Mouse (Mus musculus) stomach, embryonic 15.5 days (tissue): ENCODE measurements at regions not wholly inside any gene's neighbourhood (a gene's known extent, or its start where the extent isn't known, plus 50 kb on each side); places are given as distances from the start of the nearest gene placed in this dataset.

Experiments
- ATAC-seq: fragments of 200-750 bp; cut with Nextera tagmentation; 2 replicates; pipeline ENCODE4 v1.8.0; 2017; ENCODE audit warnings: low read depth, moderate number of reproducible peaks, moderate TSS enrichment; ENCODE audit not compliant: insufficient read depth, low FRiP score
- H3K27ac ChIP-seq: fragments of 300-500 bp; sonication (generic); 2 replicates; pipeline ENCODE4 v1.5.1; 2015; ENCODE audit warnings: mild to moderate bottlenecking, inconsistent platforms
- H3K27me3 ChIP-seq: fragments of 300-500 bp; sonication (generic); replicated peaks from 2 replicates; pipeline ENCODE4 v1.6.1; 2015; ENCODE audit warnings: inconsistent platforms
- H3K36me3 ChIP-seq: fragments of 300-500 bp; sonication (generic); 2 replicates; pipeline ENCODE4 v1.6.1; 2015; ENCODE audit warnings: inconsistent platforms
- H3K4me1 ChIP-seq: fragments of 300-500 bp; sonication (generic); 2 replicates; pipeline ENCODE4 v1.6.1; 2015; ENCODE audit warnings: inconsistent platforms
- H3K4me2 ChIP-seq: fragments of 300-500 bp; sonication (generic); 2 replicates; pipeline ENCODE4 v1.6.1; 2015; ENCODE audit warnings: mild to moderate bottlenecking, inconsistent platforms
- H3K4me3 ChIP-seq: fragments of 300-500 bp; sonication (generic); replicated peaks from 2 replicates; pipeline ENCODE4 v1.5.1; 2015; ENCODE audit warnings: inconsistent platforms
- H3K9ac ChIP-seq: fragments of 300-500 bp; sonication (generic); 2 replicates; pipeline ENCODE4 v1.6.1; 2015; ENCODE audit warnings: inconsistent platforms
- H3K9me3 ChIP-seq: fragments of 300-500 bp; sonication (generic); 2 replicates; pipeline ENCODE4 v1.6.1; 2016; ENCODE audit warnings: inconsistent platforms
- WGBS: fragments of 180-500 bp; shearing (Covaris S2); methylation state at CpG from one replicate; pipeline ENCODE4 v1.1.7; 2015; 5-methylcytosine and 5-hydroxymethylcytosine counted together

GRCm38 (mm10) chr15:25305801-25306200 is 107.8 kb downstream of the Basp1 start:
- 68% methylated on average over 1 of the region's 1 CpGs for WGBS
- Histone ChIP-seq H3K36me3 (no peaks in the 10 kb centered on the region), H3K27me3 (no peaks in the 10 kb centered on the region), H3K9ac (no peak overlapping the region), H3K4me3 (no peak overlapping the region), H3K9me3 (no peaks in the 10 kb centered on the region), H3K4me1 (no peaks in the 10 kb centered on the region), H3K4me2 (no peak overlapping the region), H3K27ac (no peak overlapping the region)
- no peak for ATAC-seq

- no peak overlapping the region for H3K4me3 ChIP-seq
- WGBS, result 71% methylated on average over 3 of the region's 3 CpGs
- H3K9ac ChIP-seq, result no peak overlapping the region
- H3K27me3 ChIP-seq, result no peaks in the 10 kb centered on the region
- no peak overlapping the region for H3K4me2 ChIP-seq
- H3K36me3 ChIP-seq, result no peaks in the 10 kb centered on the region
- H3K27ac ChIP-seq, result no peak overlapping the region
- H3K4me1 ChIP-seq, result no peaks in the 10 kb centered on the region
- H3K9me3 ChIP-seq, result no peaks in the 10 kb centered on the region
- ATAC-seq, result no peak
Observed at GRCm38 (mm10) chr15:25303379-25303778, 110.2 kb downstream of the Basp1 start.

GRCm38 (mm10) chr15:25302671-25303294 is 110.8 kb downstream of the Basp1 start:
- Histone ChIP-seq H3K4me3 (no peak overlapping the region), H3K36me3 (no peaks in the 10 kb centered on the region), H3K4me1 (no peaks in the 10 kb centered on the region), H3K27me3 (no peaks in the 10 kb centered on the region), H3K9ac (no peak overlapping the region), H3K9me3 (no peaks in the 10 kb centered on the region), H3K27ac (no peak overlapping the region), H3K4me2 (no peak overlapping the region)
- WGBS, result 55% methylated on average over 8 of the region's 8 CpGs
- no peak for ATAC-seq

- Histone ChIP-seq H3K4me2 (no peak overlapping the region), H3K4me3 (no peak overlapping the region), H3K9ac (no peak overlapping the region), H3K36me3 (no peaks in the 10 kb centered on the region), H3K27me3 (no peaks in the 10 kb centered on the region), H3K27ac (no peak overlapping the region), H3K9me3 (no peaks in the 10 kb centered on the region), H3K4me1 (no peaks in the 10 kb centered on the region)
- ATAC-seq, result no peak
- WGBS, result 49% methylated on average over 3 of the region's 3 CpGs
Observed at GRCm38 (mm10) chr15:25301810-25302209, 111.8 kb downstream of the Basp1 start.

GRCm38 (mm10) chr15:25297278-25297677 is 116.3 kb downstream of the Basp1 start:
- no peak for ATAC-seq
- H3K4me3 ChIP-seq, result no peak overlapping the region
- H3K27me3 ChIP-seq, result no peaks in the 10 kb centered on the region
- no peaks in the 10 kb centered on the region for H3K9me3 ChIP-seq
- H3K9ac ChIP-seq, result no peak overlapping the region
- 81% methylated on average over 5 of the region's 5 CpGs for WGBS
- H3K36me3 ChIP-seq, result no peaks in the 10 kb centered on the region
- no peaks in the 10 kb centered on the region for H3K4me1 ChIP-seq
- no peak overlapping the region for H3K4me2 ChIP-seq
- no peak overlapping the region for H3K27ac ChIP-seq

GRCm38 (mm10) chr15:25296714-25297113 is 116.8 kb downstream of the Basp1 start:
- no peaks in the 10 kb centered on the region for H3K9me3 ChIP-seq
- H3K4me1 ChIP-seq, result no peaks in the 10 kb centered on the region
- H3K27ac ChIP-seq, result no peak overlapping the region
- no peak overlapping the region for H3K9ac ChIP-seq
- H3K36me3 ChIP-seq, result no peaks in the 10 kb centered on the region
- no peaks in the 10 kb centered on the region for H3K27me3 ChIP-seq
- H3K4me3 ChIP-seq, result no peak overlapping the region
- 82% methylated on average over 11 of the region's 11 CpGs for WGBS
- ATAC-seq, result no peak
- H3K4me2 ChIP-seq, result no peak overlapping the region

GRCm38 (mm10) chr15:25295753-25296152 is 117.8 kb downstream of the Basp1 start:
- H3K27ac ChIP-seq, result no peak overlapping the region
- WGBS, result 85% methylated on average over 6 of the region's 6 CpGs

GRCm38 (mm10) chr15:25291231-25291691 is 122.3 kb downstream of the Basp1 start:
- Histone ChIP-seq H3K4me2 (no peak overlapping the region), H3K4me1 (no peaks in the 10 kb centered on the region), H3K4me3 (no peak overlapping the region), H3K27ac (no peak overlapping the region), H3K36me3 (no peaks in the 10 kb centered on the region), H3K9me3 (no peaks in the 10 kb centered on the region), H3K27me3 (no peaks in the 10 kb centered on the region), H3K9ac (no peak overlapping the region)
- no peak for ATAC-seq
- WGBS, result 45% methylated on average over 10 of the region's 10 CpGs

More at GRCm38 (mm10) chr15:25295753-25296152, 117.8 kb downstream of the Basp1 start:
- H3K4me3 ChIP-seq, result no peak overlapping the region
- no peak for ATAC-seq
- H3K4me1 ChIP-seq, result no peaks in the 10 kb centered on the region
- no peaks in the 10 kb centered on the region for H3K36me3 ChIP-seq
- no peaks in the 10 kb centered on the region for H3K27me3 ChIP-seq
- no peak overlapping the region for H3K9ac ChIP-seq
- H3K9me3 ChIP-seq, result no peaks in the 10 kb centered on the region
- H3K4me2 ChIP-seq, result no peak overlapping the region

- Histone ChIP-seq H3K4me2 (no peak overlapping the region), H3K27me3 (no peaks in the 10 kb centered on the region), H3K36me3 (no peaks in the 10 kb centered on the region), H3K4me1 (no peaks in the 10 kb centered on the region), H3K4me3 (no peak overlapping the region), H3K27ac (no peak overlapping the region), H3K9ac (no peak overlapping the region), H3K9me3 (no peaks in the 10 kb centered on the region)
- no peak for ATAC-seq
- WGBS, result 37% methylated on average over 3 of the region's 3 CpGs
Observed at GRCm38 (mm10) chr15:25287850-25288249, 125.7 kb downstream of the Basp1 start.

GRCm38 (mm10) chr15:25284354-25285199 is 129.0 kb downstream of the Basp1 start:
- no peak overlapping the region for H3K4me3 ChIP-seq

GRCm38 (mm10) chr15:25283713-25284112 is 129.9 kb downstream of the Basp1 start:
- no peak for ATAC-seq
- no peak overlapping the region for H3K4me2 ChIP-seq
- H3K9me3 ChIP-seq, result no peaks in the 10 kb centered on the region
- no peak overlapping the region for H3K9ac ChIP-seq
- 91% methylated on average over 2 of the region's 2 CpGs for WGBS
- no peaks in the 10 kb centered on the region for H3K27me3 ChIP-seq
- no peaks in the 10 kb centered on the region for H3K36me3 ChIP-seq
- H3K4me1 ChIP-seq, result no peaks in the 10 kb centered on the region
- H3K27ac ChIP-seq, result no peak overlapping the region
- no peak overlapping the region for H3K4me3 ChIP-seq

More at GRCm38 (mm10) chr15:25284354-25285199, 129.0 kb downstream of the Basp1 start:
- no peak for ATAC-seq
- Histone ChIP-seq H3K27ac (no peak overlapping the region), H3K4me2 (no peak overlapping the region), H3K9me3 (no peaks in the 10 kb centered on the region), H3K27me3 (no peaks in the 10 kb centered on the region), H3K4me1 (no peaks in the 10 kb centered on the region), H3K9ac (no peak overlapping the region), H3K36me3 (no peaks in the 10 kb centered on the region)
- WGBS, result 46% methylated on average over 17 of the region's 17 CpGs

- H3K36me3 ChIP-seq, result no peaks in the 10 kb centered on the region
- no peak overlapping the region for H3K4me3 ChIP-seq
- no peaks in the 10 kb centered on the region for H3K27me3 ChIP-seq
- 77% methylated on average over 9 of the region's 9 CpGs for WGBS
- no peaks in the 10 kb centered on the region for H3K4me1 ChIP-seq
- no peak overlapping the region for H3K27ac ChIP-seq
- no peaks in the 10 kb centered on the region for H3K9me3 ChIP-seq
- no peak overlapping the region for H3K4me2 ChIP-seq
- no peak for ATAC-seq
- H3K9ac ChIP-seq, result no peak overlapping the region
Observed at GRCm38 (mm10) chr15:25282346-25282745, 131.2 kb downstream of the Basp1 start.
